Mouse (Mus musculus) left cerebral cortex, postnatal 4 days (tissue): ENCODE data around the gene Mum1l1. TPM values are rescaled to one million over a fixed set of nuclear protein-coding genes. Genes with fewer than 3 reads are reported as not detected.
"Not testable (repeated sequence)": the region's sequence is repeated elsewhere in the genome, so short reads cannot be mapped to it uniquely, and the experiment has no call there.

Source experiments
- DNase-seq: peaks from one replicate; pipeline ENCODE4 v3.0.0-alpha.2; 2022
- intact Hi-C: fragments of 180-260 bp; cut with DNase I; formaldehyde crosslinking; loops from one replicate; pipeline ENCODE4 v1.15.1; 2025
- total RNA-seq, 2 experiments: library from RNA; stranded (reverse); gene quantifications; 2 replicates each; pipeline ENCODE4 v1.2.3; 2021

Gene Mum1l1
- total RNA-seq = 1 to 10 TPM; 2.8 to 2.9 TPM

- peak; percentile 79 for DNase-seq
- intact Hi-C loops = no loop called here
Observed at GRCm38 (mm10) chrX:139209829-139210225, at the start of gene Mum1l1. Gene Mum1l1, plus strand, starts transcription at chrX:139210042.

DNA sequence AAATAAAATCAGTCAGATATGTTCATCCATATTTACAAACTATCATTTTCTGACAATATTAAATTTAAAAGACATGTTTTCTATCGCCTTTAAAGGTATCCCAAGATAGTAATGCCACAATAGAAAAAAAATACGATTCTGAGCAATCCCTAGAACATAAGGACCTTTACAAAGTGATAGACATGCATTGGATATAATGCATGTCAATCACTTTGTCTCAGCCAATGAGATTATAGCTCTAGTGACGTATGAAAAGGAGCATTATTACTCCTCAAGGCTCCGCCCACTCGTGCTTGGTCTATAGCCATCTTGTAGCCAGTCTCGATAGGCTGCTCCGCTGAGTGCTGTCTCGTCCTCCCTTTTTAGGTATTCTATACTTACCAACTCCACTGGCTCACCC lies 30.9 kb upstream of the Mum1l1 start, which contains the start of gene 4933428M09Rik:
Gene 4933428M09Rik (plus strand): TSS at position 301 of the 400 bp plus-strand sequence.
- intact Hi-C loops = no loop called here
- DNase-seq = no peak

GRCm38 (mm10) chrX:139191506-139191905 lies 18.3 kb upstream of the Mum1l1 start:
- DNase-seq, intact Hi-C loops: not testable (repeated sequence)

DNA sequence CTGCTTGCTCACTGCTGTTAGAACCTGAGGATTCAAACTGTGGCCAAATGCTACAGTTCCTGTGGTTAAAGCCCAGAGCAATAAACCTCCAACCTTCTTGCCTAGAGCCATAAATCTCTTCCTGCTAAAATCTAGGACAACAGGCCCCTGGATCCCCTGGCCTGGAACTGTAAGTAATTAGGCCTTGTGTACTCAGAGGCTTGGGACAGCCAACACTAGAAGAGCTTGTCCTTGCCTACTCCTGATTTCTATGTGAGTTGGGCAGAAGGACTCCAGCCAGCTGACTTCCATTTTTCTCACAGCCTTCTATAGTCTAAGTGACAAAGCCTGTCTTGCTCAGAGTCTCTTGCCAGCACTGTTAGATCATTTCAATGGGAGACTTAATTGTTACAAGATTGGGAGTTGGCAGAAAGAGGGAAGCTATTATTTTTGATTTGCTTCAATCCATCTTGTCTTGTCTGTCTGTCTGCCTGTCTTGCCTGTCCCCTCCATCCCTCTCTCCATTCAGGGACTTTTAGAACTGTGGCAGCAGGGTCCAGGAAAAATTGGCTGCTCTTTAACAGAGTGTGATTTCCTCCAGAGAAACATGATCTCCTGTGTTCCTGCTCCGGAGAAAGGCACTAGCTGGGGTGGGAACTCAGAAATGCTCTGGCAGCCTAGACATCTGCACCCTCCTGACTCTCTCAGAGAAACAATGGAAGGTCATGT lies 15.1 kb upstream of the Mum1l1 start:
- intact Hi-C loops = no loop called here
- no peak for DNase-seq

GRCm38 (mm10) chrX:139209191-139209828 lies 532 bp upstream of the Mum1l1 start:
- intact Hi-C loops = not testable (repeated sequence)

GRCm38 (mm10) chrX:139214765-139215164 lies 4.9 kb downstream of the Mum1l1 start:
- intact Hi-C loops = no loop called here

More at GRCm38 (mm10) chrX:139209191-139209828, 532 bp upstream of the Mum1l1 start:
- not testable (repeated sequence) for DNase-seq

DNA sequence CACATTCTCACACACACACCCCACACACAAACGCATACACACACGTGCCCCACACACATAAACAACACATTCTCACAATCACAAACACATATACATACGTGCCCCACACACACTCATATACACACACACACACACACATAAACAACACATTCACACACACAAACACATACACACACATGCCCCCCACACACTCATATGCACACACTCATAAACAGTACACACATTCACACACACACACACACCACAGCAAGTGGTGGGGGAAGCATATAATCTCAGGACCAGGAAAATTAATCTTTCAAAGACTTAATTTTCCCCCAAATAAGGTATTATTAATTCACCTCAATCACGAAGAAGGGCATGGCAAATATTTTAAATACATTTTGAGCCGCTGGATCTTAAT lies 6.6 kb downstream of the Mum1l1 start:
- intact Hi-C loops = no loop called here

More at GRCm38 (mm10) chrX:139214765-139215164, 4.9 kb downstream of the Mum1l1 start:
- no peak for DNase-seq

GRCm38 (mm10) chrX:139216991-139217593 lies 7.2 kb downstream of the Mum1l1 start:
- peak; percentile 73 for DNase-seq
- intact Hi-C loops = no loop called here

More for the DNA sequence above, 6.6 kb downstream of the Mum1l1 start:
- no peak for DNase-seq

DNA sequence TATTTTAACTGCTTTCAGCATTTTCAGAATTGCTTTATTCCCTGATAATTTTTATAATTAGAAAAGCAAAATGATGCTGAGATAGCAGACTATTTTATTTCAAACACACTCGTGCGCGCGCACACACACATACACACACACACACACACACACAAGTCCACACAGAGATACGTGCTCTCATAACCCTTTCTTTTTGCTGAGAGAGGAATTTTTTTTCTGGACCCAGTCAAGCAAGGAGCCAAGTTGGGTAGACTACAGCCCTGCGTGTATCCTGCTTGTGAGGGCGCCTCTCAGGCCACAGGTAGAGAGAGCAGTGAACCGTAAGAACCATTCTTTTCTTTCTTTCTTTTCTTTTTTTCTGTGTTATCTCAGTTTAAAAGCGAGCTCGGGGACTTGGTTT lies 7.9 kb downstream of the Mum1l1 start:
- no peak for DNase-seq
- intact Hi-C loops = no loop called here

GRCm38 (mm10) chrX:139219017-139219416 lies 9.2 kb downstream of the Mum1l1 start:
- intact Hi-C loops = no loop called here
- DNase-seq = peak; percentile 44

DNA sequence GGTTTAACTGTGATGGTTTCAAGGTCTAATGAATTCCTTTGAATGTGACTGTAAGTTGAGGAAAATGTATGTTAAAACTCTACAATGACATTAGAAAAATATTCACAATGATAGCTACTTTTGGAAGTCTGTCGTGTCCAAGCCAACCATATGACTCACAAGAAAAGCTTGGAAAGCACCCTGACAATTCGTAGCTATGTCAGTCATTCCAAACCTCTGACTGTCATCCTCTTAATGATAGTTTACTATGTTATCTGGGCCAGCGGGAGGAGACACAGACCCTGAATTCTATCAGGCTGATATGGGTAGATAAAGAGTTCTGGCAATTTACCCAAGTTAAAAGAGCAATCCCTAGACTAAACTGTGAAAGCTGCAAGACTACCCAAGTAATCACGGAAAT lies 11.0 kb downstream of the Mum1l1 start:
- intact Hi-C loops = no loop called here
- DNase-seq = no peak

DNA sequence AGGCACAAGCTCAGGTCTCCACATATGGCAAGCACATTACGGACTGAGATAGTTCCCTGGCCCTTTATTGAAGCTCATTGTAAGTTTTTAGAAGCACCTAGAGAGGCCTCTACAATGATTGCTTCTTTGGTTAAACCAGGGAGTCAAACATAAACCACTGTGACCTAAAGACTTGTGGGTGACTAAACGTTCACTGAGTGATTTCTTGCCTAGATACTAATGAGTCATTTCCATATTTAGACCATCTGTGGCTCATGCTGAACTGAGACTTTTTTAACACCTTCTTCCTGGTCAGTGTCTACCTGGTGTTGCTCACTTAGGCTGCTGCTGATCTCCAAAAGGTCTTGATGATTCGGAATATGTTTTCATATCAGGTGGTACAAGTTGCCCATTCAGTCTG lies 12.1 kb downstream of the Mum1l1 start:
- intact Hi-C loops = no loop called here
- no peak for DNase-seq

DNA sequence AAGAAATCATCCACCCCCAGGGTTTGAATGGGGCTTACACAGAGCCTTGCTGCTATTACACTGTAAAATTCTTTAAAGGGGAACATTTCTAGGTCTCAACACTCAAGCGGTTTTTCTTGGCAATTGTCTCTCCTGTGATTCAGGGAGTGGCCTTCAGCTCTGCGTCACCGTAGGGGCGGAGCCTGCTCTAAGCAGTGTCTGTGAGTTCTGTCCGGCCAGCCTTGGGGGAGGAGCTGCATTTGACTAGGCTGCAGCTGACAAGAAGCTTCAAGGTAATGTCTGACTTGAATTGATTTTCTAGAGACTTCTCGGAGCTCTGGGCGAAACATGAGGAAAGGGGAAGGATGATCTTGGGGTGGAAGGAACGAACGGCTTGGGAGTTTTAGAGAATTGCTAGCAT lies 21.3 kb downstream of the Mum1l1 start:
- peak; percentile 42 for DNase-seq
- intact Hi-C loops = no loop called here

DNA sequence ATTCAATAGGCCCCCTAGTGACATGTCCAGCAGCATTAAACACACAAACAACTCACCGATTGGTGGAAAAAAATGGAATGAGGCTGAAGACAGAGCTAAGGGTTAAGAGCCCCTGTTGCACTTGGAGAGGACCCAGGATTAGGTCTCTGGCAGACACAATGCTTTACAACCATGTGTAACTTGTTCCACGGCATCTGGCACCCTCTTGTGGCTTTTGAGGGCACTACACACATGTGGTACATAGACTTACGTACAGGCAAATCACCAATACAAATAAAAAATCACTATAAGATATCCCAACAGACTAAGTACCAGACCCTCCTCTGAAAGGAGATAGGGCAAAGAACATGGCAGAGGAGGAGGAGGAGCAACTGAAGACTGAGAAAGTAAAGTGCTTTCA lies 37.5 kb downstream of the Mum1l1 start:
- peak; percentile 11 for DNase-seq
- intact Hi-C loops = no loop called here

- peak; percentile 2 for DNase-seq
- intact Hi-C loops = no loop called here
Observed at GRCm38 (mm10) chrX:139257072-139257471, 47.2 kb downstream of the Mum1l1 start.

- intact Hi-C loops = no loop called here
- DNase-seq = no peak
Observed at GRCm38 (mm10) chrX:139281966-139282365, 72.1 kb downstream of the Mum1l1 start.

Other genes starting within 250 kb of the Mum1l1 start
- not detected for gene Serpina7, start 124.8 kb upstream of the Mum1l1 start, total RNA-seq
- gene 4930513O06Rik, start 123.8 kb upstream of the Mum1l1 start, total RNA-seq = not detected
- not detected for gene 4933428M09Rik, start 30.8 kb upstream of the Mum1l1 start, total RNA-seq
- gene Trap1a, start 123.6 kb downstream of the Mum1l1 start, total RNA-seq = not detected